Mouse (Mus musculus): ENCODE data around the gene Mdh1b. TPM values are rescaled to one million over a fixed set of nuclear protein-coding genes. Genes with fewer than 3 reads are reported as not detected.

Mdh1b gene
- total and polyA plus RNA-seq, 3 experiments, result not detected

DNA sequence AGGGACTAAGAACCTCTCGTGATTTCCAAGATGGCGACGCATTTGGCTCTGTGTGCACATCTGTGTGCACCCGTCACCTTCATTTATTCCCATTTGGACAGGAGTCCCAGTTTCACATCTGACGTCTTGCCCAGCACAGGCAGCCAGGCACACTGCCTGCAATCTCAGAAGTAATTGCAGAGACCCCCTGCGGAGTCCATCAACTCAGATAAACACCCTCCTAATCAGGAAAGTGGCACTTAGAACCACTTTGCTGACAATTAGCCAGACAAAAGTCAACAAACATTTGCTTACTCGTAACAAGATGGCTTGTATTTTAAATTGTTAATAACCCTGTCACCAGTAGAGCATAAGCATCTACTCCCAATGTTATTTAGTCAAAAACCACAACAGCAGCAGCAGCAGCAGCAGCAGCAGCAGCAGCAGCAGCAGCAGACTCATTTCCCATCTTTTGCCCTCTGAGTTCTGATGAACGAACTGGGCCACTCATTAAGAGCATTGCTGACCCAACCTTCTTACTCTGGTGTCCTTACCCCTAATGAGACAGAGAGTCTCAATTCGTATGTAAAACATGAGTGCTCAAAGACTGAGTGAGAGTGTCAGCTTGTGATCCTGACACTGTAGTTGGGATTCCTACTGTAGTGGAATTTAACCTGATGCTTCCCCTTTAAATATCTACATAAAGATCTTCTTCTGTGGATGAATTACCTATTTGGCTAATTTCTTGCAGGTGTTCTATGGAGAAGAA lies 62.7 kb downstream of the Mdh1b start:
- H3K79me2 ChIP-seq (ENCODE audit: control insufficient read depth, insufficient read depth, low read length, poor library complexity), result no peaks in the 10 kb centered on the region
- TF ChIP-seq BHLHE40 (IDR thresholded peaks at IDR 0.05; ENCODE audit: borderline replicate concordance, low read depth, low read length) (no peak), ZNF384 (IDR thresholded peaks at IDR 0.05; ENCODE audit: low read depth, low read length) (no peak), NELFE (IDR thresholded peaks at IDR 0.05; ENCODE audit: low read depth, low read length) (no peak)
- peaks cover 0 to 4% of the 10 kb centered on the region in 2 experiments; a peak in 2 of 4 replicates for H3K36me3 ChIP-seq (ENCODE audit: control insufficient read depth in 1 of 2, insufficient read depth in 2 of 2, low read length in 2 of 2)
- no peak overlapping the region for H3K27ac ChIP-seq (ENCODE audit: control insufficient read depth, low read depth, low read length)
- DNase-seq (ENCODE audit: low read depth, low spot score), result no peak
- H3K9ac ChIP-seq (ENCODE audit: control insufficient read depth, low read depth, low read length, poor library complexity, severe bottlenecking), result no peak overlapping the region
- no peaks in the 10 kb centered on the region for H3K4me1 ChIP-seq (ENCODE audit: control insufficient read depth in 1 of 2, insufficient read depth in 2 of 2, low read length in 2 of 2)
- no peaks in the 10 kb centered on the region for H3K27me3 ChIP-seq (ENCODE audit: control insufficient read depth in 1 of 2, insufficient read depth in 2 of 2, low read length in 2 of 2)
- no peaks in the 10 kb centered on the region for H3K9me3 ChIP-seq (replicated peaks; ENCODE audit: insufficient read depth, low read length)
- H3K4me3 ChIP-seq (ENCODE audit: control insufficient read depth in 1 of 2, insufficient read depth in 1 of 2, low read depth in 2 of 2, low read length in 2 of 2), result no peak overlapping the region

DNA sequence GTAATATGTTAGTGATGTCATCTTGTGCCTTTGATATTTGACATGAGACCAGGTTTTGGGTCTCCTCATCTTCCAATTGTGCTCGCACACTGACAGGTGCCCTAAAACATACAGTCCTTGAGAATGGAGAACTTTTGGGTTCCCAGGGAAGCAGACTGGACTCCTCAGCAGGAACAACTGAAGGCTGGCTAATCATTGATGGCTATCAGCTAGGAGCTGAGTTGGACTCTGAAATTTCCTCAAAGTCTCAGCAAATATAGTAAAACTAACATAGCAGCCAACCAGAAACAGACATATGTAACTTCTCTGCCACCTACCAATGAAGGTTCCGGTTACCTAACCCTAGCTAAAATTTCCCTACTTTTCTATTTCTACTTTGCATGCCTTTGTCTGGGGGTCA lies 64.0 kb downstream of the Mdh1b start:
- Histone ChIP-seq H3K4me3 (ENCODE audit: control insufficient read depth in 1 of 2, insufficient read depth in 1 of 2, low read depth in 2 of 2, low read length in 2 of 2) (no peak overlapping the region), H3K4me1 (ENCODE audit: control insufficient read depth in 1 of 2, insufficient read depth in 2 of 2, low read length in 2 of 2) (no peaks in the 10 kb centered on the region), H3K27ac (ENCODE audit: control insufficient read depth, low read depth, low read length) (no peak overlapping the region), H3K9ac (ENCODE audit: control insufficient read depth, low read depth, low read length, poor library complexity, severe bottlenecking) (no peak overlapping the region), H3K36me3 (ENCODE audit: control insufficient read depth in 1 of 2, insufficient read depth in 2 of 2, low read length in 2 of 2) (peaks cover 0 to 4% of the 10 kb centered on the region in 2 experiments; a peak in 2 of 4 replicates), H3K9me3 (replicated peaks; ENCODE audit: insufficient read depth, low read length) (no peaks in the 10 kb centered on the region), H3K27me3 (ENCODE audit: control insufficient read depth in 1 of 2, insufficient read depth in 2 of 2, low read length in 2 of 2) (no peaks in the 10 kb centered on the region), H3K79me2 (ENCODE audit: control insufficient read depth, insufficient read depth, low read length, poor library complexity) (no peaks in the 10 kb centered on the region)
- DNase-seq (ENCODE audit: low read depth, low spot score), result no peak
- TF ChIP-seq MXI1 (IDR thresholded peaks at IDR 0.05; ENCODE audit: low read depth, low read length) (no peak), USF2 (IDR thresholded peaks at IDR 0.05; ENCODE audit: borderline replicate concordance in 1 of 2, insufficient read depth in 1 of 2, low read depth in 1 of 2, low read length in 2 of 2) (no peak), CHD2 (IDR thresholded peaks at IDR 0.05; ENCODE audit: low read length) (no peak), MYB (IDR thresholded peaks at IDR 0.05; ENCODE audit: low read depth, low read length) (no peak)

DNA sequence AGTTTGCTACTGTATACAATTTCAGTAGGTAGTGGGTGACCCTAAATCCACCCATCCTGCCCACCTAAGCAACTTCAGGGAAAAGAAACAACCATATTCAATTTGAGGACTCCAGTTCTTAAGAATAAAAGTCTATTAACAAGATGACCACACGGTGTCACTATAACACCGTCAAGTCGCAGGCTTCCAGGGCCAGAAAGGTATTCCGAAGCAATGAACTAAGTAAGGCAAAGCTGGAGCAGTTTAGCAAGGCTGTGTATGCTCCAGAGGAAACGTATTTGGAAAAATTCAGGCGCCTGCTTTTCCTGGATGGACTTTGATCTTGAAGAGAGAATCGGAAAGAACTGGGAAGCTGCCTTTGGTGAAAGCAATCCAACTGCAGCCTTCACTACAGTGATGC lies 70.5 kb downstream of the Mdh1b start:
- Histone ChIP-seq H3K27ac (ENCODE audit: control insufficient read depth, low read depth, low read length) (no peak overlapping the region), H3K36me3 (ENCODE audit: control insufficient read depth in 1 of 2, insufficient read depth in 2 of 2, low read length in 2 of 2) (no peaks in the 10 kb centered on the region), H3K4me1 (ENCODE audit: control insufficient read depth in 1 of 2, insufficient read depth in 2 of 2, low read length in 2 of 2) (no peaks in the 10 kb centered on the region), H3K9ac (ENCODE audit: control insufficient read depth, low read depth, low read length, poor library complexity, severe bottlenecking) (no peak overlapping the region), H3K9me3 (replicated peaks; ENCODE audit: insufficient read depth, low read length) (no peaks in the 10 kb centered on the region), H3K79me2 (ENCODE audit: control insufficient read depth, insufficient read depth, low read length, poor library complexity) (no peaks in the 10 kb centered on the region), H3K4me3 (ENCODE audit: control insufficient read depth in 1 of 2, insufficient read depth in 1 of 2, low read depth in 2 of 2, low read length in 2 of 2) (no peak overlapping the region), H3K27me3 (ENCODE audit: control insufficient read depth in 1 of 2, insufficient read depth in 2 of 2, low read length in 2 of 2) (no peaks in the 10 kb centered on the region)
- peak; percentile 87 for TF ChIP-seq RAD21 (IDR thresholded peaks at IDR 0.05; ENCODE audit: low read depth, low read length)
- no peak for TF ChIP-seq EP300 (IDR thresholded peaks at IDR 0.05; ENCODE audit: low read depth in 1 of 2, low read length in 2 of 2)
- peak; percentile 79 for TF ChIP-seq SMC3 (IDR thresholded peaks at IDR 0.05; ENCODE audit: low read depth, low read length)
- no peak for TF ChIP-seq ELF1 (IDR thresholded peaks at IDR 0.05; ENCODE audit: low read depth, low read length)
- TF ChIP-seq ZC3H11A (IDR thresholded peaks at IDR 0.05; ENCODE audit: low read depth, low read length), result peak; percentile 67
- peak; percentile 35 to 73 (median 49) for TF ChIP-seq CTCF (IDR thresholded peaks at IDR 0.05 in 2 of 3, conservative IDR thresholded peaks at IDR 0.05 in 1 of 3; ENCODE audit: control insufficient read depth in 1 of 3, insufficient read depth in 1 of 3, low read depth in 2 of 3, low read length in 3 of 3, poor library complexity in 1 of 3, severe bottlenecking in 1 of 3)
- DNase-seq (ENCODE audit: low read depth, low spot score), result peak; percentile 75
